Mouse (Mus musculus) lung, adult 2 months (tissue): ENCODE measurements around the gene Adamts17.

ENCODE experiments used
- CTCF ChIP-seq: fragments of 200-500 bp; IDR thresholded peaks from 2 replicates; pipeline ENCODE4 v1.5.1; 2011; ENCODE audit warnings: mild to moderate bottlenecking, low read length, control low read depth; ENCODE audit not compliant: insufficient read depth
- POLR2A ChIP-seq: fragments of 200-500 bp; IDR thresholded peaks from 2 replicates; pipeline ENCODE4 v1.6.1; 2011; ENCODE audit warnings: low read depth, mild to moderate bottlenecking, control low read depth, low read length, borderline replicate concordance; ENCODE audit errors: extremely low read depth

DNA sequence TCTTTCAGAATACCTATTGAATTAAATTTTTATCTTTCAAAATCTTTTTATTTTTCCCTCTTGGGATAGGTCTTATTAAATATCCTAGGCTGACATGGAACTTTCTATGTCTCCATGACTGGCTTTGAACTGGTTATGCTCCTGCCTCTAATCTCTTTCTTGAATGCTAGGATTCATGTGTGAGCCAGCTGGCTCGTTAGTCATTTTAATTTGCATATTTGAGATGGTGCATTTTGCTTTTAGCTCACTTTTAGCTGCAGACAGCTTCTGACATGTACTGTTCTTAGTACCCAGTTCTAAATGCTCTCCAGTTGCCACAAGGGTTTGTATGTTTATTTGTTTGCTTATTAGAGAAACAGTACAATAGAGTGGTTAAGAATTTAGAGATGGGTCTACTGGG is 18.1 kb downstream of the Adamts17 start:
- no peak for TF ChIP-seq CTCF
- no peak for TF ChIP-seq POLR2A
